Mouse (Mus musculus): ENCODE results near the gene Tnfrsf8. TPM values are rescaled to one million over a fixed set of nuclear protein-coding genes. Genes with fewer than 3 reads are reported as not detected.

The Tnfrsf8 gene
- total RNA-seq, 2 experiments from 2014 or later: 0.11 TPM; not detected in 1

GRCm38 (mm10) chr4:145273923-145274322, 41.0 kb downstream of the Tnfrsf8 start:
- intact Hi-C loops (cut with DNase I): loop anchor here (2.0 kb wide), 1 partner anchor 27 kb away; the partner anchor contains the start of gene Tnfrsf1b
- no peak for DNase-seq

- peak; percentile 34 to 47 for DNase-seq
- intact Hi-C loops (cut with DNase I): loop anchor here (2.0 kb wide), 1 partner anchor 26 kb away; the partner anchor contains the start of gene Tnfrsf1b
These were observed 42.2 kb downstream of the Tnfrsf8 start for GRCm38 (mm10) chr4:145272763-145273162.

- intact Hi-C loops (cut with DNase I): loop anchor here (2.0 kb wide), 1 partner anchor 25 kb away; the partner anchor contains the start of gene Tnfrsf1b
- no peak for DNase-seq
These were observed 43.3 kb downstream of the Tnfrsf8 start for GRCm38 (mm10) chr4:145271634-145272033.

GRCm38 (mm10) chr4:145270136-145270535, 44.8 kb downstream of the Tnfrsf8 start:
- DNase-seq: no peak

GRCm38 (mm10) chr4:145267631-145268110, 47.3 kb downstream of the Tnfrsf8 start:
- DNase-seq: peak in 1 of 2 experiments; percentile 22

More at GRCm38 (mm10) chr4:145270136-145270535, 44.8 kb downstream of the Tnfrsf8 start:
- intact Hi-C loops (cut with DNase I): no loop called here

GRCm38 (mm10) chr4:145266505-145266904, 48.5 kb downstream of the Tnfrsf8 start:
- intact Hi-C loops (cut with DNase I): no loop called here
- DNase-seq: no peak

More at GRCm38 (mm10) chr4:145267631-145268110, 47.3 kb downstream of the Tnfrsf8 start:
- intact Hi-C loops (cut with DNase I): no loop called here

- intact Hi-C loops (cut with DNase I): no loop called here
- DNase-seq: no peak
These were observed 50.2 kb downstream of the Tnfrsf8 start for GRCm38 (mm10) chr4:145264761-145265160.

GRCm38 (mm10) chr4:145263583-145263982, 51.4 kb downstream of the Tnfrsf8 start:
- intact Hi-C loops (cut with DNase I): no loop called here
- DNase-seq: no peak

- DNase-seq: peak in 1 of 2 experiments; percentile 23
These were observed 54.2 kb downstream of the Tnfrsf8 start for GRCm38 (mm10) chr4:145260802-145261201.

GRCm38 (mm10) chr4:145257751-145258434, 57.1 kb downstream of the Tnfrsf8 start:
- no peak for DNase-seq
- intact Hi-C loops (cut with DNase I): no loop called here

More at GRCm38 (mm10) chr4:145260802-145261201, 54.2 kb downstream of the Tnfrsf8 start:
- intact Hi-C loops (cut with DNase I): no loop called here

- intact Hi-C loops (cut with DNase I): no loop called here
- DNase-seq: no peak
These were observed 58.8 kb downstream of the Tnfrsf8 start for GRCm38 (mm10) chr4:145256144-145256543.

GRCm38 (mm10) chr4:145254418-145254817, 60.5 kb downstream of the Tnfrsf8 start:
- intact Hi-C loops (cut with DNase I): no loop called here
- DNase-seq: peak in 1 of 2 experiments; percentile 53

- intact Hi-C loops (cut with DNase I): no loop called here
- DNase-seq: no peak
These were observed 62.4 kb downstream of the Tnfrsf8 start for GRCm38 (mm10) chr4:145252611-145253010.

- DNase-seq: no peak
- intact Hi-C loops (cut with DNase I): no loop called here
These were observed 63.4 kb downstream of the Tnfrsf8 start for GRCm38 (mm10) chr4:145251546-145251945.

- intact Hi-C loops (cut with DNase I): no loop called here
These were observed 65.0 kb downstream of the Tnfrsf8 start for GRCm38 (mm10) chr4:145250002-145250401.

GRCm38 (mm10) chr4:145247556-145247955, 67.4 kb downstream of the Tnfrsf8 start:
- no peak for DNase-seq
- intact Hi-C loops (cut with DNase I): loop anchor here (2.0 to 5.0 kb wide), 2 partner anchors 25 to 40 kb away; no protein-coding TSS in a partner anchor

More at GRCm38 (mm10) chr4:145250002-145250401, 65.0 kb downstream of the Tnfrsf8 start:
- no peak for DNase-seq

GRCm38 (mm10) chr4:145246173-145247011, 68.6 kb downstream of the Tnfrsf8 start, which contains the start of gene Tnfrsf1b:
Gene Tnfrsf1b (minus strand): TSS chr4:145246870.
- intact Hi-C loops (cut with DNase I): loop anchor here (1.0 to 5.0 kb wide), 3 partner anchors 26 to 41 kb away; no protein-coding TSS in a partner anchor
- DNase-seq: peak; percentile 79 to 83

- DNase-seq: no peak
- intact Hi-C loops (cut with DNase I): loop anchor here (5.0 kb wide), 1 partner anchor 42 kb away; no protein-coding TSS in a partner anchor
These were observed 69.4 kb downstream of the Tnfrsf8 start for GRCm38 (mm10) chr4:145245581-145245980.

- intact Hi-C loops (cut with DNase I): loop anchor here (5.0 kb wide), 1 partner anchor 43 kb away; no protein-coding TSS in a partner anchor
These were observed 70.3 kb downstream of the Tnfrsf8 start for GRCm38 (mm10) chr4:145244676-145245075.

GRCm38 (mm10) chr4:145242719-145243350, 72.1 kb downstream of the Tnfrsf8 start:
- DNase-seq: no peak
- intact Hi-C loops (cut with DNase I): no loop called here

More at GRCm38 (mm10) chr4:145244676-145245075, 70.3 kb downstream of the Tnfrsf8 start:
- DNase-seq: no peak

Data from heart, postnatal 36 days (tissue).